Mouse (Mus musculus) intestine, embryonic 16.5 days (tissue): ENCODE measurements at regions not wholly inside any gene's neighbourhood (a gene's known extent, or its start where the extent isn't known, plus 50 kb on each side); places are given as distances from the start of the nearest gene placed in this dataset.
"Not testable (repeated sequence)": the region's sequence is repeated elsewhere in the genome, so short reads cannot be mapped to it uniquely, and the experiment has no call there.

Experiments
- ATAC-seq: fragments of 200-750 bp; cut with Nextera tagmentation; 2 replicates; pipeline ENCODE4 v1.8.0; 2017; ENCODE audit warnings: moderate TSS enrichment, moderate library complexity
- H3K27ac ChIP-seq: fragments of 300-500 bp; sonication (generic); 2 replicates; pipeline ENCODE4 v1.5.1; 2014; ENCODE audit warnings: mild to moderate bottlenecking, low read length
- H3K27me3 ChIP-seq: fragments of 300-500 bp; sonication (generic); replicated peaks from 2 replicates; pipeline ENCODE4 v1.6.1; 2014; ENCODE audit warnings: low read length, control low read depth, mixed read lengths; ENCODE audit not compliant: control insufficient read depth, insufficient read depth
- H3K36me3 ChIP-seq: fragments of 300-500 bp; sonication (generic); 2 replicates; pipeline ENCODE4 v1.6.1; 2014; ENCODE audit warnings: low read length, control low read depth; ENCODE audit not compliant: control insufficient read depth, insufficient read depth
- H3K4me1 ChIP-seq: fragments of 300-500 bp; sonication (generic); 2 replicates; pipeline ENCODE4 v1.6.1; 2014; ENCODE audit warnings: low read length, control low read depth, mixed read lengths; ENCODE audit not compliant: control insufficient read depth, insufficient read depth
- H3K4me2 ChIP-seq: fragments of 300-500 bp; sonication (generic); 2 replicates; pipeline ENCODE4 v1.6.1; 2014; ENCODE audit warnings: low read depth, low read length, control low read depth
- H3K4me3 ChIP-seq: fragments of 300-500 bp; sonication (generic); 2 replicates; pipeline ENCODE4 v1.5.1; 2014; ENCODE audit warnings: mild to moderate bottlenecking, low read length
- H3K9ac ChIP-seq: fragments of 300-500 bp; sonication (generic); 2 replicates; pipeline ENCODE4 v1.6.1; 2014; ENCODE audit warnings: low read depth, low read length
- H3K9me3 ChIP-seq: fragments of 300-500 bp; sonication (generic); 2 replicates; pipeline ENCODE4 v1.6.1; 2016; ENCODE audit warnings: low read length, control low read depth; ENCODE audit not compliant: control insufficient read depth
- WGBS: fragments of 180-500 bp; shearing (Covaris S2); extraction: QIAGEN DNeasy Blood & Tissue Kit; methylation state at CpG from one replicate; pipeline ENCODE4 v1.1.7; 2014; 5-methylcytosine and 5-hydroxymethylcytosine counted together

DNA sequence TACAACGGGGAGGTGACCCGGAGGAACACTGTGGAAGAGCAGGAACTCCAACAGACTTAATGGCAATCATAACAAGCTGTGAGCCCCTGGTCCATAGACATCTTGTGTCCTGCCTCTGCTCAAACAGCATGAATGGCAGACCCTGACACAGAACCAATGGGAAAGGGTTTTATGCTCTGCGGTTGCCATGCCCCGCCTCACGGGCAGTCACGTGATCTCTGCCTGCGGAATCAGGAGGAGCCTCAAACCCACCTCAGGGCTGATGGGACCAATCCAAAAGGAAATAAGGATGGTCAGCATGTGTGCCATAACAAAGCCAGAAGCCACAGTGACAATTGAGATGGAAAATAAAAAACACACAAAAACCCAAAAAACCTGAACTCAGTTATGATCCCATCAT lies 120.2 kb upstream of the Sfswap start:
- Histone ChIP-seq H3K4me1 (no peaks in the 10 kb centered on the region), H3K4me2 (no peak overlapping the region), H3K9ac (no peak overlapping the region), H3K27ac (no peak overlapping the region), H3K9me3 (peaks cover 5% of the 10 kb centered on the region; the same call in 1 of the 2 replicates), H3K4me3 (no peak overlapping the region), H3K27me3 (no peaks in the 10 kb centered on the region), H3K36me3 (no peaks in the 10 kb centered on the region)
- 91% methylated on average over 7 of the region's 7 CpGs for WGBS
- no peak for ATAC-seq

DNA sequence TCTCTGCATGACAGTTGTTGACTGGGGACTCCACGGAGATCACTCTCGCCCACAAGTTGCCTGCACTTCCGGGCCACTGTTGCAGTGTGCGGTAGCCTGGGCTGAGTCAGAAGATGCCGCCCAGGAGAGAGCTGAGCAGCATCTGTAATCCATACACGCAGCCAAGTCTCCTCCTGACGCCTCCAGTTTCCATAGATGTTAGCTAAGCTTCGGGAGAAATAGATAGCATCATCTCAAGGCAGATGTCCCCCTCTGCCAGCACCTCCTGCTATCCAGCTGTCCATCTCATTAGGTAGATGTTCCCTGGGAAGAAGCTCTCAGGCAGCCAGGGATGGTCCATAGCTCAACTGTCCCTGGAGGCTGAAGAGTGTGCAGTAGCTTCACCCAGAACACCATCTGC lies 116.0 kb upstream of the Sfswap start:
- H3K9me3 ChIP-seq: no peaks in the 10 kb centered on the region
- H3K4me3 ChIP-seq: no peak overlapping the region
- H3K36me3 ChIP-seq: no peaks in the 10 kb centered on the region
- 82% methylated on average over 8 of the region's 8 CpGs for WGBS
- no peak overlapping the region for H3K27ac ChIP-seq
- H3K27me3 ChIP-seq: no peaks in the 10 kb centered on the region
- H3K9ac ChIP-seq: no peak overlapping the region
- ATAC-seq: no peak
- H3K4me2 ChIP-seq: no peak overlapping the region
- no peaks in the 10 kb centered on the region for H3K4me1 ChIP-seq

DNA sequence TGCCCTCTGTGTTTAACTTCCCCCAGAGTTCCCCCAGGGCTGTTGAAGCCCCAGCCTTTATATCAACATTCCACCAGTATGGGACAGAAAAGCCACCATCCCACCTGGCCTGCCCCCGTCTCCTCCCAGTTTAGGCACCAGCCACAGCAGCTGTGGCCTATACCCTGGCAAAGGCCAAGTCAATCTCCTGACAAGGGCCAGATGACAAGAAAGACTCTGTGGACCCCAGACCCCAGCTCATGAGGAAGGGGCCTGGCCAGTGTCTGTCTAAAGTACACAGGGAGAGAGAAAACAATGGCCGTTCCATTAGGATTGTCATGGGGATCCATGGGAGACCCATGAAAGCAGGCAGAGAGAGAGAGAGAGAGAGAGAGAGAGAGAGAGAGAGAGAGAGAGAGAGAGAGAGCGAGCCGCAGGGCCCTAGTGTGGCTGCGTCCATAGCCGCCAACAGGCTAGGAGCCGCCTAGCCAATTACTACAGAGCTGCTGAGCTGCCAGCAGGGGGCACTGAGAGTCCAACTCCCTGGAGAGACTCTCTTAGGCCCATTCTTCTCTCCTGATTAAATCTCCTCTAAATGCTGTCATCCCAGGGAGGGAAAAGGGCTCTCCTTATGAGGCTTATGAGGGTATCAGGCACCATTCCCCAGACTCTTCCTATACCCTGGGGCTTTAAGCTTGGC lies 114.9 kb upstream of the Sfswap start:
- not testable (repeated sequence) for H3K36me3 ChIP-seq, H3K27ac ChIP-seq, H3K4me1 ChIP-seq, H3K9ac ChIP-seq, H3K9me3 ChIP-seq, H3K4me3 ChIP-seq, H3K4me2 ChIP-seq, H3K27me3 ChIP-seq
- ATAC-seq: peak; percentile 95
- 60% methylated on average over 2 of the region's 7 CpGs for WGBS

DNA sequence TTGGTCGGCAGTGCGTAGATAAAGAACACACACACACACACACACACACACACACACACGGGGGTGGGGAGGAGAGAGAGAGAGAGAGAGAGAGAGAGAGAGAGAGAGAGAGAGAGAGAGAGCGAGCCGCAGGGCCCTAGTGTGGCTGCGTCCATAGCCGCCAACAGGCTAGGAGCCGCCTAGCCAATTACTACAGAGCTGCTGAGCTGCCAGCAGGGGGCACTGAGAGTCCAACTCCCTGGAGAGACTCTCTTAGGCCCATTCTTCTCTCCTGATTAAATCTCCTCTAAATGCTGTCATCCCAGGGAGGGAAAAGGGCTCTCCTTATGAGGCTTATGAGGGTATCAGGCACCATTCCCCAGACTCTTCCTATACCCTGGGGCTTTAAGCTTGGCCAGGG lies 114.3 kb upstream of the Sfswap start:
- not testable (repeated sequence) for H3K9me3 ChIP-seq, H3K27me3 ChIP-seq, H3K36me3 ChIP-seq, H3K9ac ChIP-seq, H3K27ac ChIP-seq, H3K4me2 ChIP-seq, H3K4me1 ChIP-seq, H3K4me3 ChIP-seq
- peak; percentile 95 for ATAC-seq
- no CpG with 5 or more reads among the region's 8 CpGs for WGBS

DNA sequence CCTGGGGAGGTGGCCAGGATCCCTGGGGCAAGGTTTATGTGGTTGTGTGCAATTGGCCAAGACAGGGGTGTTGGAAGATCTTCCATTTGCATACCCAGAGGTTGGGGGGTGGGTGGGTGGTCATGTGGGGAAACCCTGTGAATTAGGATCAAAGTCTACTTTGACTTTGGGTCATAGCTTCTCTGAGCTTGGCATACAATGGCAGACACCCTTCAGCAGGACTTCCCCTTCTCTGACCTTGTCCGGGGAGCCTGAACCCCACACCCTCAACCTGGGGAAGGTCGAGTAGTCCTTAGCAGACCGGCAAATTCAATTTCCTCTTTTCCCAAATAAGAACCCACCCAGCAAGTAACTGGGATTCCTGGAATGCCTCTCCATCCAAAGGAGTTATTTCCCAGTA lies 113.7 kb upstream of the Sfswap start:
- 66% methylated on average over 3 of the region's 3 CpGs for WGBS
- no peaks in the 10 kb centered on the region for H3K9me3 ChIP-seq

DNA sequence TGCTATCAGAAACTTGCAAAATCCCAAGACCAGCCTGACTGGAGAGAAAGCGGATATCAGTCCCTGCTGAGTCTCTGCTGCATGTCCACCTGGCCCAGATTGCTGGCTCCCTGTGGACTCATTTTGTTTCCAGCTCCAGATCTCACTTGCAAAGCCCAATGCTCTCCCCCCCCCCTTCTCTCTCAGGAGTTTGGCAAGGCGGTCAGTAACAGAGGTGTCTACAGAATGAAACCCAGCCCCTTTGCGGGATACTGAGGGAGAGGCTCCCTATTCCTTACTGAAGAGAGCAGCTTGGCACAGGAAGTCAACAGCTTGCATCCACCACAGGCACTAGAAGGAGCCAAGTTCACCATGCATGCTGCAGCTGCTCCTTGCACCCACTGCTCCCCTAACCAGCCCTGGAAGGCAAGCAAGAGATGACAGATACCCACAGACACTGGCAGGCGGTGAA lies 110.1 kb upstream of the Sfswap start:
- 62% methylated on average over 4 of the region's 4 CpGs for WGBS
- ATAC-seq: no peak
- H3K36me3 ChIP-seq: no peaks in the 10 kb centered on the region
- no peaks in the 10 kb centered on the region for H3K4me1 ChIP-seq
- no peaks in the 10 kb centered on the region for H3K27me3 ChIP-seq
- H3K4me2 ChIP-seq: no peak overlapping the region
- H3K9me3 ChIP-seq: no peaks in the 10 kb centered on the region
- H3K27ac ChIP-seq: no peak overlapping the region
- H3K9ac ChIP-seq: no peak overlapping the region
- H3K4me3 ChIP-seq: no peak overlapping the region

More for the DNA sequence above, 113.7 kb upstream of the Sfswap start:
- ATAC-seq: no peak
- Histone ChIP-seq H3K27ac (no peak overlapping the region), H3K36me3 (no peaks in the 10 kb centered on the region), H3K9ac (no peak overlapping the region), H3K4me1 (no peaks in the 10 kb centered on the region), H3K27me3 (no peaks in the 10 kb centered on the region), H3K4me2 (no peak overlapping the region), H3K4me3 (no peak overlapping the region)

DNA sequence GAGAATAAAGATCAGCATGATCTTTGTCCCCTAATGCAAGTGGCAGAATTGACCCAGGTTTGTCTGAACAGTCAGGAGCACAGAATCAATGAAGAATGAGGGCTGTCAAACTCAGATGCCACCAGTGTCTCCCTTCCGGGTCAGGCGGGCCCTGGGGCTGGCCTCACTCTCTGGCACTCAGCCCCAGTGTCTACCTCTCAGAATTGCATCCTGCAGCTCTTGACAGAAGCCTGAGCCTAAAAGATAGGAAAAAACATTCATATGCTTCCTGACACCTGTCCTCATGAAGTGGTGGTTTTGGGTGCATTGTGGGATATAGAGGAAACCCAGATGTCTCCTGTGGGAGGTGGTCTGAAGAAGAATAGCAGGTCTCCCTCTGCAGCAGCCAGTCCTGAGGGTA lies 107.9 kb upstream of the Sfswap start:
- H3K9me3 ChIP-seq: no peaks in the 10 kb centered on the region
- no peak overlapping the region for H3K4me3 ChIP-seq
- ATAC-seq: no peak
- no peaks in the 10 kb centered on the region for H3K36me3 ChIP-seq
- H3K4me2 ChIP-seq: no peak overlapping the region
- no peaks in the 10 kb centered on the region for H3K4me1 ChIP-seq
- H3K27me3 ChIP-seq: no peaks in the 10 kb centered on the region
- WGBS: 67% methylated on average over 2 of the region's 2 CpGs
- H3K9ac ChIP-seq: no peak overlapping the region
- H3K27ac ChIP-seq: no peak overlapping the region

DNA sequence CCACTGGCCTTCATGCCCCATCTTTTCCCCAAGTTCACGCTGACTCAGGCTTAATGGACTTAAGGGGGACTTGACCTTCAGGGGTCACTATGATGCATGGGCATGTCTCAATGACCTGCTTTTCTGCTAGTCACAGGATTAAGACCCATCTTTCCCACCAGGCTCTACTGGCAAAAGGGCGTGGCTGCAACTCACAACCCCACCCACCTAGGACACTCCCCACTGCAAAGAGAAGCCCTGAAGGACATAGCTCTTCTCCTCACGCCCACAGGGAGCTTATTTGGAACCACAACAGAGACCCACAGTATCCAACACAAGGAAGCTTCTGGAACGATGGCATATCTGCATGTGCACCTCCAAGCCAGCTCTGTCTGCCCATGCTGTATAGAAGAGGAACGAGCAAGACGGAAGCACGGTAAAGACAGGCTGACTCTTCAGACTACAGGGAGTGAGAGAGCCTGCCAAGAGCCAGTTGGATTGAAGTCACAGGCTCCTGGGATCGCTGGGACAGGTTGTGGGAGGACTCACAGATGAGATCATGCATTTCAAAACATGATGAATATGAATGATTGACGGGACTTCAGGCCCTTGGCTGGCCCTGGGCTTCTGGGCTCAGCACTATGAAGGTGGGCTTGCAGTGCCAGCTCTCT lies 107.3 kb upstream of the Sfswap start:
- Histone ChIP-seq H3K9me3 (no peaks in the 10 kb centered on the region), H3K4me1 (no peaks in the 10 kb centered on the region), H3K9ac (no peak overlapping the region), H3K27me3 (no peaks in the 10 kb centered on the region), H3K27ac (no peak overlapping the region), H3K4me3 (no peak overlapping the region), H3K36me3 (no peaks in the 10 kb centered on the region), H3K4me2 (no peak overlapping the region)
- WGBS: 66% methylated on average over 9 of the region's 9 CpGs
- no peak for ATAC-seq

DNA sequence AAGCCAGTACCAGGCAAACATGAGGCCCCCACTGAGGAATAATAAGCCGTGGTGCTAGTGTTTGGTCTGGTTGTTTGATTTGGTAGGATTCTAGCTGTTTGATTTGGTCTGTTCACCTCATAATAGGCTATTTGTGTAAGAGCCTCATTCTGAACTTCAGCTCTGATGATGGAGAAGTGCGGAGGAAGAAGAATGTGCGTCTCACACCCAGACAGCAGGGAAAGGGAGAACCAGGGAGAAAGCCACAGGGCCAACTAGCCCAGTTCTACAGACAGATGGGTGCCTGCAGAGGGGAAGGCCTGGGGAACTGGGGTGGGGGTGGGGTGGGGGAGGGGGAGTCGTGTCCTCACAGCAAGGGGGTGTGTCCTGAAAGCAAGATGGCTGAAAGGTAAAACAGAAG lies 106.6 kb upstream of the Sfswap start:
- Histone ChIP-seq H3K4me1 (no peaks in the 10 kb centered on the region), H3K4me3 (no peak overlapping the region), H3K36me3 (no peaks in the 10 kb centered on the region), H3K9ac (no peak overlapping the region), H3K27ac (no peak overlapping the region), H3K4me2 (no peak overlapping the region), H3K9me3 (no peaks in the 10 kb centered on the region), H3K27me3 (no peaks in the 10 kb centered on the region)
- ATAC-seq: no peak
- 55% methylated on average over 4 of the region's 4 CpGs for WGBS

DNA sequence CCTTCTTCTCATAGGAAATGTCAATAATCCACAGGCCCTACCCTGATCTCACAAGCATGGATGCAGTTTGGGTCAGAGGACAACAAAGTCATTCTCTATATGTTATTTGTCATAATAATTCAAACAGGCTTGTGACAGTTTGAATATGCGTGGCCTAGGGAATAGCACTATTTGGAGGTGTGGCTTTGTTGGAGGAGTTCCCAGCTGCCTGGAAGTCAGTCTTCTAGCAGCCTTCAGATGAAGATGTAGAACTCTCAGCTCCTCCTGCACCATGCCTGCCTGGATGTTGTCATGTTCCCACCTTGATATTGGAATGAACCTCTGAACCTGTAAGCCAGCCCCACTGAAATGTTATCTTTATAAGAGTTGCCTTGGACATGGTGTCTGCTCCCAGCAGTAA lies 103.7 kb upstream of the Sfswap start:
- Histone ChIP-seq H3K36me3 (no peaks in the 10 kb centered on the region), H3K9ac (no peak overlapping the region), H3K27me3 (no peaks in the 10 kb centered on the region), H3K4me1 (no peaks in the 10 kb centered on the region), H3K9me3 (no peaks in the 10 kb centered on the region), H3K27ac (no peak overlapping the region), H3K4me3 (no peak overlapping the region), H3K4me2 (no peak overlapping the region)
- 68% methylated on average over 1 of the region's 1 CpGs for WGBS
- ATAC-seq: no peak
